Mouse (Mus musculus): ENCODE results near the gene Dhx8. TPM values are rescaled to one million over a fixed set of nuclear protein-coding genes. Genes with fewer than 3 reads are reported as not detected.

The Dhx8 gene
- polyA plus RNA-seq, 1 experiment from 2014 or later = 34.3 TPM

GRCm38 (mm10) chr11:101768721-101769120, 36.0 kb downstream of the Dhx8 start:
- TF ChIP-seq CTCF (IDR thresholded peaks at IDR 0.05; ENCODE audit: low read depth) = no peak
- Histone ChIP-seq H3K27me3 (ENCODE audit: insufficient read depth, low read length) (no peaks in the 10 kb centered on the region), H3K4me1 (ENCODE audit: insufficient read depth) (peaks cover 5% of the 10 kb centered on the region; the same call in 1 of the 2 replicates), H3K4me2 (no peak overlapping the region), H3K4me3 (ENCODE audit: low read depth, low read length) (no peak overlapping the region), H3K27ac (ENCODE audit: low read depth) (no peak overlapping the region), H3K9me3 (ENCODE audit: low read depth, low read length) (no peaks in the 10 kb centered on the region), H3K9ac (no peak overlapping the region), H3K36me3 (ENCODE audit: insufficient read depth) (peaks cover 52% of the 10 kb centered on the region)
- DNase-seq = no peak
- 87% methylated on average over 6 of the region's 6 CpGs for WGBS
- ATAC-seq (ENCODE audit: insufficient read depth) = no peak

GRCm38 (mm10) chr11:101770266-101770665, 37.5 kb downstream of the Dhx8 start:
- Histone ChIP-seq H3K36me3 (ENCODE audit: insufficient read depth) (peaks cover 39% of the 10 kb centered on the region), H3K4me2 (no peak overlapping the region), H3K9me3 (ENCODE audit: low read depth, low read length) (no peaks in the 10 kb centered on the region), H3K4me3 (ENCODE audit: low read depth, low read length) (no peak overlapping the region), H3K4me1 (ENCODE audit: insufficient read depth) (peaks cover 5% of the 10 kb centered on the region; the same call in 1 of the 2 replicates), H3K27me3 (ENCODE audit: insufficient read depth, low read length) (no peaks in the 10 kb centered on the region), H3K9ac (no peak overlapping the region), H3K27ac (ENCODE audit: low read depth) (no peak overlapping the region)
- ATAC-seq (ENCODE audit: insufficient read depth) (no peak), DNase-seq (no peak)
- TF ChIP-seq CTCF (IDR thresholded peaks at IDR 0.05; ENCODE audit: low read depth) = no peak
- WGBS = 90% methylated on average over 12 of the region's 12 CpGs

GRCm38 (mm10) chr11:101772027-101772426, 39.3 kb downstream of the Dhx8 start:
- H3K9me3 ChIP-seq (ENCODE audit: low read depth, low read length) = no peaks in the 10 kb centered on the region
- no peaks in the 10 kb centered on the region for H3K27me3 ChIP-seq (ENCODE audit: insufficient read depth, low read length)
- H3K9ac ChIP-seq = no peak overlapping the region
- H3K36me3 ChIP-seq (ENCODE audit: insufficient read depth) = peaks cover 22% of the 10 kb centered on the region
- DNase-seq (peak; percentile 15), ATAC-seq (ENCODE audit: insufficient read depth) (peak; percentile 18; the same call in 1 of the 2 replicates)
- peak overlapping the region; percentile 63 for H3K4me2 ChIP-seq
- H3K4me1 ChIP-seq (ENCODE audit: insufficient read depth) = peaks cover 5% of the 10 kb centered on the region; the same call in 1 of the 2 replicates
- H3K4me3 ChIP-seq (ENCODE audit: low read depth, low read length) = peak overlapping the region; percentile 23; the same call in 1 of the 2 replicates
- WGBS = 6% methylated on average over 5 of the region's 5 CpGs
- no peak for TF ChIP-seq CTCF (IDR thresholded peaks at IDR 0.05; ENCODE audit: low read depth)
- H3K27ac ChIP-seq (ENCODE audit: low read depth) = no peak overlapping the region; the same call in 1 of the 2 replicates

- Histone ChIP-seq H3K4me1 (ENCODE audit: insufficient read depth) (peaks cover 5% of the 10 kb centered on the region; the same call in 1 of the 2 replicates), H3K27me3 (ENCODE audit: insufficient read depth, low read length) (no peaks in the 10 kb centered on the region), H3K4me2 (peak overlapping the region; percentile 63), H3K4me3 (ENCODE audit: low read depth, low read length) (peak overlapping the region; percentile 23), H3K9me3 (ENCODE audit: low read depth, low read length) (no peaks in the 10 kb centered on the region), H3K36me3 (ENCODE audit: insufficient read depth) (peaks cover 18% of the 10 kb centered on the region), H3K27ac (ENCODE audit: low read depth) (no peak overlapping the region; the same call in 1 of the 2 replicates), H3K9ac (peak overlapping the region; percentile 13; the same call in 1 of the 2 replicates)
- peak; percentile 90 for DNase-seq
- under 1% methylated on average over 16 of the region's 16 CpGs for WGBS
- no peak for TF ChIP-seq CTCF (IDR thresholded peaks at IDR 0.05; ENCODE audit: low read depth)
- peak; percentile 87 for ATAC-seq (ENCODE audit: insufficient read depth)
Measured at GRCm38 (mm10) chr11:101772449-101772848, 39.7 kb downstream of the Dhx8 start.

- ATAC-seq (ENCODE audit: insufficient read depth) (no peak), DNase-seq (no peak)
- Histone ChIP-seq H3K9ac (no peak overlapping the region), H3K27me3 (ENCODE audit: insufficient read depth, low read length) (no peaks in the 10 kb centered on the region), H3K36me3 (ENCODE audit: insufficient read depth) (no peaks in the 10 kb centered on the region), H3K4me2 (no peak overlapping the region), H3K4me1 (ENCODE audit: insufficient read depth) (peaks cover 5% of the 10 kb centered on the region; the same call in 1 of the 2 replicates), H3K4me3 (ENCODE audit: low read depth, low read length) (no peak overlapping the region), H3K9me3 (ENCODE audit: low read depth, low read length) (no peaks in the 10 kb centered on the region), H3K27ac (ENCODE audit: low read depth) (no peak overlapping the region)
- TF ChIP-seq CTCF (IDR thresholded peaks at IDR 0.05; ENCODE audit: low read depth) = no peak
- 60% methylated on average over 4 of the region's 4 CpGs for WGBS
Measured at GRCm38 (mm10) chr11:101776846-101777245, 44.1 kb downstream of the Dhx8 start.

GRCm38 (mm10) chr11:101783135-101783534, 50.4 kb downstream of the Dhx8 start:
- Histone ChIP-seq H3K4me3 (ENCODE audit: low read depth, low read length) (peak overlapping the region; percentile 55; the same call in 1 of the 2 replicates), H3K9me3 (ENCODE audit: low read depth, low read length) (no peaks in the 10 kb centered on the region), H3K36me3 (ENCODE audit: insufficient read depth) (no peaks in the 10 kb centered on the region), H3K27ac (ENCODE audit: low read depth) (no peak overlapping the region), H3K27me3 (ENCODE audit: insufficient read depth, low read length) (peaks cover 45% of the 10 kb centered on the region), H3K9ac (no peak overlapping the region), H3K4me2 (peak overlapping the region; percentile 98; the same call in 1 of the 2 replicates), H3K4me1 (ENCODE audit: insufficient read depth) (peaks cover 6% of the 10 kb centered on the region)
- WGBS = 62% methylated on average over 1 of the region's 1 CpGs
- DNase-seq = no peak
- no peak for TF ChIP-seq CTCF (IDR thresholded peaks at IDR 0.05; ENCODE audit: low read depth)
- ATAC-seq (ENCODE audit: insufficient read depth) = no peak

- H3K4me1 ChIP-seq (ENCODE audit: insufficient read depth) = peaks cover 6% of the 10 kb centered on the region
- H3K36me3 ChIP-seq (ENCODE audit: insufficient read depth) = no peaks in the 10 kb centered on the region
- no peak overlapping the region for H3K27ac ChIP-seq (ENCODE audit: low read depth)
- H3K27me3 ChIP-seq (ENCODE audit: insufficient read depth, low read length) = peaks cover 48% of the 10 kb centered on the region
- TF ChIP-seq CTCF (IDR thresholded peaks at IDR 0.05; ENCODE audit: low read depth) = no peak
- 14% methylated on average over 9 of the region's 9 CpGs for WGBS
- H3K9ac ChIP-seq = peak overlapping the region; percentile 65
- peak overlapping the region; percentile 98 for H3K4me2 ChIP-seq
- no peak for ATAC-seq (ENCODE audit: insufficient read depth)
- H3K4me3 ChIP-seq (ENCODE audit: low read depth, low read length) = peak overlapping the region; percentile 55
- no peaks in the 10 kb centered on the region for H3K9me3 ChIP-seq (ENCODE audit: low read depth, low read length)
- peak; percentile 69 for DNase-seq
Measured at GRCm38 (mm10) chr11:101783584-101783983, 50.9 kb downstream of the Dhx8 start.

Measured in lung, embryonic 14.5 days (tissue).